Mouse (Mus musculus): ENCODE measurements around the gene Cdh23. TPM values are rescaled to one million over a fixed set of nuclear protein-coding genes. Genes with fewer than 3 reads are reported as not detected.

The Cdh23 gene
- total RNA-seq, 1 experiment, result 2.3 TPM

- Histone ChIP-seq H3K27ac (ENCODE audit: insufficient read depth, low read depth, low read length, poor library complexity, severe bottlenecking) (no peak overlapping the region), H3K4me3 (ENCODE audit: insufficient read depth in 1 of 2, low read depth in 1 of 2, low read length in 2 of 2, poor library complexity in 1 of 2, severe bottlenecking in 1 of 2) (no peak overlapping the region), H3K9ac (ENCODE audit: insufficient read depth, low read depth, low read length, poor library complexity, severe bottlenecking) (no peak overlapping the region), H3K36me3 (ENCODE audit: control insufficient read depth, insufficient read depth, low read length, poor library complexity, severe bottlenecking) (no peaks in the 10 kb centered on the region), H3K4me1 (ENCODE audit: control insufficient read depth in 2 of 2, insufficient read depth in 2 of 2, low read length in 2 of 2, poor library complexity in 1 of 2) (peaks cover 0 to 10% of the 10 kb centered on the region in 2 experiments; a peak in 1 of 4 replicates), H3K9me3 (ENCODE audit: control insufficient read depth, insufficient read depth, low read depth, low read length) (no peaks in the 10 kb centered on the region)
- in situ Hi-C loops (cut with MboI; ENCODE audit: low sequenced_read_pairs in 2 of 2, unreplicated experiment in 2 of 2), result no loop called here
- DNase-seq (ENCODE audit: low read depth, low spot score), result no peak
- TF ChIP-seq ZC3H11A (IDR thresholded peaks at IDR 0.05; ENCODE audit: borderline replicate concordance, low read depth, low read length) (no peak), CHD2 (IDR thresholded peaks at IDR 0.05; ENCODE audit: low read depth, low read length) (no peak), MAFK (IDR thresholded peaks at IDR 0.05; ENCODE audit: insufficient read depth, low read depth, low read length) (no peak), ZNF384 (IDR thresholded peaks at IDR 0.05; ENCODE audit: low read depth, low read length) (no peak), HCFC1 (IDR thresholded peaks at IDR 0.05; ENCODE audit: borderline replicate concordance, insufficient read depth, low read length) (no peak)
Measured at GRCm38 (mm10) chr10:60390177-60390903, 305.9 kb downstream of the Cdh23 start.

- Histone ChIP-seq H3K4me1 (ENCODE audit: control insufficient read depth in 2 of 2, insufficient read depth in 2 of 2, low read length in 2 of 2, poor library complexity in 1 of 2) (peaks cover 0 to 10% of the 10 kb centered on the region in 2 experiments; a peak in 1 of 4 replicates), H3K4me3 (ENCODE audit: insufficient read depth in 1 of 2, low read depth in 1 of 2, low read length in 2 of 2, poor library complexity in 1 of 2, severe bottlenecking in 1 of 2) (no peak overlapping the region), H3K27ac (ENCODE audit: insufficient read depth, low read depth, low read length, poor library complexity, severe bottlenecking) (no peak overlapping the region), H3K9me3 (ENCODE audit: control insufficient read depth, insufficient read depth, low read depth, low read length) (no peaks in the 10 kb centered on the region), H3K9ac (ENCODE audit: insufficient read depth, low read depth, low read length, poor library complexity, severe bottlenecking) (no peak overlapping the region), H3K36me3 (ENCODE audit: control insufficient read depth, insufficient read depth, low read length, poor library complexity, severe bottlenecking) (no peaks in the 10 kb centered on the region)
- DNase-seq (ENCODE audit: low read depth, low spot score), result no peak
- TF ChIP-seq ZC3H11A (IDR thresholded peaks at IDR 0.05; ENCODE audit: borderline replicate concordance, low read depth, low read length) (no peak), MAFK (IDR thresholded peaks at IDR 0.05; ENCODE audit: insufficient read depth, low read depth, low read length) (no peak), HCFC1 (IDR thresholded peaks at IDR 0.05; ENCODE audit: borderline replicate concordance, insufficient read depth, low read length) (no peak), CHD2 (IDR thresholded peaks at IDR 0.05; ENCODE audit: low read depth, low read length) (no peak), ZNF384 (IDR thresholded peaks at IDR 0.05; ENCODE audit: low read depth, low read length) (no peak)
- in situ Hi-C loops (cut with MboI; ENCODE audit: low sequenced_read_pairs in 2 of 2, unreplicated experiment in 2 of 2), result no loop called here
Measured at GRCm38 (mm10) chr10:60389447-60389865, 306.8 kb downstream of the Cdh23 start.

GRCm38 (mm10) chr10:60388332-60388731 is 308.0 kb downstream of the Cdh23 start:
- Histone ChIP-seq H3K4me3 (ENCODE audit: insufficient read depth in 1 of 2, low read depth in 1 of 2, low read length in 2 of 2, poor library complexity in 1 of 2, severe bottlenecking in 1 of 2) (no peak overlapping the region), H3K9ac (ENCODE audit: insufficient read depth, low read depth, low read length, poor library complexity, severe bottlenecking) (no peak overlapping the region), H3K27ac (ENCODE audit: insufficient read depth, low read depth, low read length, poor library complexity, severe bottlenecking) (no peak overlapping the region), H3K36me3 (ENCODE audit: control insufficient read depth, insufficient read depth, low read length, poor library complexity, severe bottlenecking) (no peaks in the 10 kb centered on the region), H3K9me3 (ENCODE audit: control insufficient read depth, insufficient read depth, low read depth, low read length) (no peaks in the 10 kb centered on the region), H3K4me1 (ENCODE audit: control insufficient read depth in 2 of 2, insufficient read depth in 2 of 2, low read length in 2 of 2, poor library complexity in 1 of 2) (peaks cover 0 to 10% of the 10 kb centered on the region in 2 experiments; a peak in 1 of 4 replicates)
- in situ Hi-C loops (cut with MboI; ENCODE audit: low sequenced_read_pairs in 2 of 2, unreplicated experiment in 2 of 2), result no loop called here
- TF ChIP-seq HCFC1 (IDR thresholded peaks at IDR 0.05; ENCODE audit: borderline replicate concordance, insufficient read depth, low read length) (no peak), MAFK (IDR thresholded peaks at IDR 0.05; ENCODE audit: insufficient read depth, low read depth, low read length) (no peak), ZNF384 (IDR thresholded peaks at IDR 0.05; ENCODE audit: low read depth, low read length) (no peak), CHD2 (IDR thresholded peaks at IDR 0.05; ENCODE audit: low read depth, low read length) (no peak), ZC3H11A (IDR thresholded peaks at IDR 0.05; ENCODE audit: borderline replicate concordance, low read depth, low read length) (no peak)
- no peak for DNase-seq (ENCODE audit: low read depth, low spot score)

GRCm38 (mm10) chr10:60381142-60381925 is 315.0 kb downstream of the Cdh23 start:
- DNase-seq (ENCODE audit: low read depth, low spot score), result no peak
- no peak overlapping the region for H3K27ac ChIP-seq (ENCODE audit: insufficient read depth, low read depth, low read length, poor library complexity, severe bottlenecking)
- H3K9ac ChIP-seq (ENCODE audit: insufficient read depth, low read depth, low read length, poor library complexity, severe bottlenecking), result no peak overlapping the region
- no peaks in the 10 kb centered on the region for H3K9me3 ChIP-seq (ENCODE audit: control insufficient read depth, insufficient read depth, low read depth, low read length)
- in situ Hi-C loops (cut with MboI; ENCODE audit: low sequenced_read_pairs in 2 of 2, unreplicated experiment in 2 of 2), result no loop called here
- no peaks in the 10 kb centered on the region for H3K36me3 ChIP-seq (ENCODE audit: control insufficient read depth, insufficient read depth, low read length, poor library complexity, severe bottlenecking)
- H3K4me1 ChIP-seq (ENCODE audit: control insufficient read depth in 2 of 2, insufficient read depth in 2 of 2, low read length in 2 of 2, poor library complexity in 1 of 2), result peaks cover 0 to 6% of the 10 kb centered on the region in 2 experiments; a peak in 1 of 4 replicates
- no peak for TF ChIP-seq ZC3H11A (IDR thresholded peaks at IDR 0.05; ENCODE audit: borderline replicate concordance, low read depth, low read length)
- no peak for TF ChIP-seq HCFC1 (IDR thresholded peaks at IDR 0.05; ENCODE audit: borderline replicate concordance, insufficient read depth, low read length)
- no peak for TF ChIP-seq CHD2 (IDR thresholded peaks at IDR 0.05; ENCODE audit: low read depth, low read length)
- TF ChIP-seq ZNF384 (IDR thresholded peaks at IDR 0.05; ENCODE audit: low read depth, low read length), result no peak
- TF ChIP-seq MAFK (IDR thresholded peaks at IDR 0.05; ENCODE audit: insufficient read depth, low read depth, low read length), result no peak
- H3K4me3 ChIP-seq (ENCODE audit: insufficient read depth in 1 of 2, low read depth in 1 of 2, low read length in 2 of 2, poor library complexity in 1 of 2, severe bottlenecking in 1 of 2), result no peak overlapping the region
